Mouse (Mus musculus) intestine, embryonic 15.5 days (tissue): ENCODE measurements around the gene Tpp1. TPM values are rescaled to one million over a fixed set of nuclear protein-coding genes. Genes with fewer than 3 reads are reported as not detected.

ENCODE experiments used
- ATAC-seq: fragments of 200-750 bp; cut with Nextera tagmentation; 2 replicates; pipeline ENCODE4 v1.8.0; 2017; ENCODE audit warnings: moderate TSS enrichment, moderate library complexity
- H3K27ac ChIP-seq: fragments of 300-500 bp; sonication (generic); 2 replicates; pipeline ENCODE4 v1.5.1; 2015; ENCODE audit warnings: mild to moderate bottlenecking, inconsistent platforms
- H3K27me3 ChIP-seq: fragments of 300-500 bp; sonication (generic); replicated peaks from 2 replicates; pipeline ENCODE4 v1.6.1; 2015; ENCODE audit warnings: inconsistent platforms
- H3K36me3 ChIP-seq: fragments of 300-500 bp; sonication (generic); 2 replicates; pipeline ENCODE4 v1.6.1; 2015; ENCODE audit warnings: inconsistent platforms
- H3K4me1 ChIP-seq: fragments of 300-500 bp; sonication (generic); replicated peaks from 2 replicates; pipeline ENCODE4 v1.6.1; 2015; ENCODE audit warnings: inconsistent platforms
- H3K4me2 ChIP-seq: fragments of 300-500 bp; sonication (generic); replicated peaks from 2 replicates; pipeline ENCODE4 v1.6.1; 2015; ENCODE audit warnings: mild to moderate bottlenecking, inconsistent platforms
- H3K4me3 ChIP-seq: fragments of 300-500 bp; sonication (generic); replicated peaks from 2 replicates; pipeline ENCODE4 v1.5.1; 2015; ENCODE audit warnings: inconsistent platforms
- H3K9ac ChIP-seq: fragments of 300-500 bp; sonication (generic); 2 replicates; pipeline ENCODE4 v1.6.1; 2015; ENCODE audit warnings: inconsistent platforms
- H3K9me3 ChIP-seq: fragments of 300-500 bp; sonication (generic); 2 replicates; pipeline ENCODE4 v1.6.1; 2016; ENCODE audit warnings: inconsistent platforms
- WGBS: fragments of 180-500 bp; shearing (Covaris S2); methylation state at CpG from one replicate; pipeline ENCODE4 v1.1.7; 2015; 5-methylcytosine and 5-hydroxymethylcytosine counted together
- polyA plus RNA-seq: library from polyadenylated mRNA; unstranded; fragments of >200 nt; fragmentation: Nextera tagmentation; extraction: Ambion mirVana; gene quantifications from 2 replicates; pipeline ENCODE4 v1.2.1, GENCODE M21; 2015

Tpp1 gene
- polyA plus RNA-seq, 1 experiment from 2014 or later, result 109 TPM

GRCm38 (mm10) chr7:105777797-105778552, 25.9 kb upstream of the Tpp1 start:
- Histone ChIP-seq H3K9me3 (no peaks in the 10 kb centered on the region), H3K27ac (peak overlapping the region; percentile 95), H3K4me1 (peaks cover 34% of the 10 kb centered on the region), H3K27me3 (no peaks in the 10 kb centered on the region), H3K4me2 (peak overlapping the region; percentile 58), H3K4me3 (peak overlapping the region; percentile 27), H3K9ac (peak overlapping the region; percentile 30), H3K36me3 (no peaks in the 10 kb centered on the region)
- peak; percentile 84 for ATAC-seq
- 33% methylated on average over 13 of the region's 13 CpGs for WGBS

GRCm38 (mm10) chr7:105777316-105777715, 25.3 kb upstream of the Tpp1 start:
- no peak for ATAC-seq
- 87% methylated on average over 1 of the region's 1 CpGs for WGBS
- H3K4me3 ChIP-seq, result no peak overlapping the region
- H3K27ac ChIP-seq, result peak overlapping the region; percentile 95
- H3K36me3 ChIP-seq, result peaks cover 5% of the 10 kb centered on the region; the same call in 1 of the 2 replicates
- H3K9me3 ChIP-seq, result no peaks in the 10 kb centered on the region
- peak overlapping the region; percentile 30; the same call in 1 of the 2 replicates for H3K9ac ChIP-seq
- peaks cover 35% of the 10 kb centered on the region for H3K4me1 ChIP-seq
- no peaks in the 10 kb centered on the region for H3K27me3 ChIP-seq
- H3K4me2 ChIP-seq, result peak overlapping the region; percentile 58

- WGBS, result 86% methylated on average over 2 of the region's 2 CpGs
- ATAC-seq, result no peak
- H3K4me2 ChIP-seq, result no peak overlapping the region
- peaks cover 10% of the 10 kb centered on the region; the same call in 1 of the 2 replicates for H3K36me3 ChIP-seq
- H3K9ac ChIP-seq, result no peak overlapping the region
- H3K9me3 ChIP-seq, result no peaks in the 10 kb centered on the region
- peaks cover 35% of the 10 kb centered on the region for H3K4me1 ChIP-seq
- H3K27ac ChIP-seq, result no peak overlapping the region
- no peak overlapping the region for H3K4me3 ChIP-seq
- H3K27me3 ChIP-seq, result no peaks in the 10 kb centered on the region
These were observed 24.0 kb upstream of the Tpp1 start for GRCm38 (mm10) chr7:105776026-105776425.

- no peak for ATAC-seq
- peaks cover 10% of the 10 kb centered on the region; the same call in 1 of the 2 replicates for H3K36me3 ChIP-seq
- no peak overlapping the region for H3K9ac ChIP-seq
- H3K9me3 ChIP-seq, result no peaks in the 10 kb centered on the region
- peaks cover 35% of the 10 kb centered on the region for H3K4me1 ChIP-seq
- H3K27ac ChIP-seq, result peak overlapping the region; percentile 48; the same call in 1 of the 2 replicates
- no peak overlapping the region for H3K4me2 ChIP-seq
- H3K27me3 ChIP-seq, result no peaks in the 10 kb centered on the region
- H3K4me3 ChIP-seq, result no peak overlapping the region
- 63% methylated on average over 8 of the region's 8 CpGs for WGBS
These were observed 22.6 kb upstream of the Tpp1 start for GRCm38 (mm10) chr7:105774661-105775060.

GRCm38 (mm10) chr7:105773041-105773440, 21.0 kb upstream of the Tpp1 start:
- WGBS, result 78% methylated on average over 5 of the region's 5 CpGs
- H3K9ac ChIP-seq, result no peak overlapping the region
- no peak for ATAC-seq
- H3K36me3 ChIP-seq, result peaks cover 10% of the 10 kb centered on the region; the same call in 1 of the 2 replicates
- H3K27me3 ChIP-seq, result no peaks in the 10 kb centered on the region
- no peak overlapping the region for H3K4me3 ChIP-seq
- no peak overlapping the region for H3K27ac ChIP-seq
- H3K4me2 ChIP-seq, result no peak overlapping the region
- H3K9me3 ChIP-seq, result no peaks in the 10 kb centered on the region
- H3K4me1 ChIP-seq, result peaks cover 29% of the 10 kb centered on the region

- Histone ChIP-seq H3K27ac (no peak overlapping the region), H3K4me3 (no peak overlapping the region), H3K4me1 (peaks cover 30% of the 10 kb centered on the region), H3K9me3 (no peaks in the 10 kb centered on the region), H3K9ac (no peak overlapping the region), H3K4me2 (no peak overlapping the region), H3K27me3 (no peaks in the 10 kb centered on the region), H3K36me3 (peaks cover 10% of the 10 kb centered on the region; the same call in 1 of the 2 replicates)
- ATAC-seq, result no peak
- WGBS, result 96% methylated on average over 15 of the region's 15 CpGs
These were observed 20.3 kb upstream of the Tpp1 start for GRCm38 (mm10) chr7:105772331-105772730.

- peaks cover 23% of the 10 kb centered on the region for H3K4me1 ChIP-seq
- no peak overlapping the region for H3K4me3 ChIP-seq
- no peaks in the 10 kb centered on the region for H3K9me3 ChIP-seq
- no peak overlapping the region for H3K4me2 ChIP-seq
- H3K9ac ChIP-seq, result no peak overlapping the region
- 87% methylated on average over 3 of the region's 3 CpGs for WGBS
- peaks cover 17% of the 10 kb centered on the region; the same call in 1 of the 2 replicates for H3K36me3 ChIP-seq
- H3K27me3 ChIP-seq, result no peaks in the 10 kb centered on the region
- ATAC-seq, result no peak
- H3K27ac ChIP-seq, result no peak overlapping the region
These were observed 17.9 kb upstream of the Tpp1 start for GRCm38 (mm10) chr7:105769959-105770358.

- 27% methylated on average over 6 of the region's 6 CpGs for WGBS
- ATAC-seq, result peak; percentile 66
- peaks cover 23% of the 10 kb centered on the region for H3K36me3 ChIP-seq
These were observed 15.7 kb upstream of the Tpp1 start for GRCm38 (mm10) chr7:105767729-105768165.

GRCm38 (mm10) chr7:105764331-105764730, 12.3 kb upstream of the Tpp1 start:
- H3K27me3 ChIP-seq, result peaks cover 6% of the 10 kb centered on the region; the same call in 1 of the 2 replicates
- H3K4me1 ChIP-seq, result peaks cover 12% of the 10 kb centered on the region
- no peaks in the 10 kb centered on the region for H3K9me3 ChIP-seq
- WGBS, result 94% methylated on average over 11 of the region's 11 CpGs
- no peak overlapping the region for H3K4me3 ChIP-seq
- no peak overlapping the region for H3K9ac ChIP-seq
- peaks cover 23% of the 10 kb centered on the region for H3K36me3 ChIP-seq
- ATAC-seq, result no peak
- no peak overlapping the region for H3K4me2 ChIP-seq
- H3K27ac ChIP-seq, result no peak overlapping the region

More at GRCm38 (mm10) chr7:105767729-105768165, 15.7 kb upstream of the Tpp1 start:
- H3K27ac ChIP-seq, result 0 out of 2 replicates have a peak overlapping the region, but pooled peaks have one; percentile 32
- H3K9me3 ChIP-seq, result no peaks in the 10 kb centered on the region
- H3K9ac ChIP-seq, result no peak overlapping the region
- H3K4me3 ChIP-seq, result no peak overlapping the region
- no peaks in the 10 kb centered on the region for H3K27me3 ChIP-seq
- H3K4me1 ChIP-seq, result peaks cover 12% of the 10 kb centered on the region
- no peak overlapping the region for H3K4me2 ChIP-seq

GRCm38 (mm10) chr7:105762517-105763270, 10.7 kb upstream of the Tpp1 start:
- Histone ChIP-seq H3K27ac (no peak overlapping the region), H3K27me3 (peaks cover 6% of the 10 kb centered on the region; the same call in 1 of the 2 replicates), H3K4me2 (peak overlapping the region; percentile 66), H3K4me1 (peaks cover 2% of the 10 kb centered on the region; the same call in 1 of the 2 replicates), H3K4me3 (peak overlapping the region; percentile 24), H3K9ac (no peak overlapping the region), H3K9me3 (no peaks in the 10 kb centered on the region), H3K36me3 (peaks cover 37% of the 10 kb centered on the region)
- WGBS, result 46% methylated on average over 55 of the region's 55 CpGs
- ATAC-seq, result peak; percentile 44

GRCm38 (mm10) chr7:105761813-105762484, 9.9 kb upstream of the Tpp1 start:
- ATAC-seq, result peak; percentile 62

GRCm38 (mm10) chr7:105753281-105753680, 1.2 kb upstream of the Tpp1 start:
- 87% methylated on average over 10 of the region's 10 CpGs for WGBS
- no peaks in the 10 kb centered on the region for H3K4me1 ChIP-seq
- H3K9ac ChIP-seq, result no peak overlapping the region
- ATAC-seq, result no peak
- H3K27ac ChIP-seq, result no peak overlapping the region
- H3K36me3 ChIP-seq, result peaks cover 28% of the 10 kb centered on the region; the same call in 1 of the 2 replicates
- no peaks in the 10 kb centered on the region for H3K9me3 ChIP-seq
- H3K4me3 ChIP-seq, result no peak overlapping the region
- no peaks in the 10 kb centered on the region for H3K27me3 ChIP-seq
- H3K4me2 ChIP-seq, result no peak overlapping the region

More at GRCm38 (mm10) chr7:105761813-105762484, 9.9 kb upstream of the Tpp1 start:
- H3K27me3 ChIP-seq, result peaks cover 6% of the 10 kb centered on the region; the same call in 1 of the 2 replicates
- 40% methylated on average over 51 of the region's 51 CpGs for WGBS
- no peaks in the 10 kb centered on the region for H3K4me1 ChIP-seq
- H3K36me3 ChIP-seq, result peaks cover 39% of the 10 kb centered on the region
- peak overlapping the region; percentile 66 for H3K4me2 ChIP-seq
- H3K4me3 ChIP-seq, result peak overlapping the region; percentile 24
- H3K9ac ChIP-seq, result no peak overlapping the region
- no peaks in the 10 kb centered on the region for H3K9me3 ChIP-seq
- H3K27ac ChIP-seq, result no peak overlapping the region
